Mouse (Mus musculus): ENCODE results near the gene Tor3a.
A peak's percentile ranks its signal among the peaks of the same experiment; 100 is the strongest.
"Not testable (repeated sequence)": the region's sequence is repeated elsewhere in the genome, so short reads cannot be mapped to it uniquely, and the experiment has no call there.

The Tor3a gene

GRCm38 (mm10) chr1:156671921-156672320, 2.2 kb downstream of the Tor3a start:
- DNase-seq (ENCODE audit: low read depth): no peak

GRCm38 (mm10) chr1:156669208-156669983, 4.8 kb downstream of the Tor3a start:
- no peak for DNase-seq (ENCODE audit: low read depth)

- no peak for DNase-seq (ENCODE audit: low read depth)
Observed at GRCm38 (mm10) chr1:156668602-156669001, 5.6 kb downstream of the Tor3a start.

- peak; percentile 70 for DNase-seq (ENCODE audit: low read depth)
Observed at GRCm38 (mm10) chr1:156667141-156667926, 6.8 kb downstream of the Tor3a start.

GRCm38 (mm10) chr1:156665777-156666176, 8.4 kb downstream of the Tor3a start:
- DNase-seq (ENCODE audit: low read depth): no peak

- not testable (repeated sequence) for DNase-seq (ENCODE audit: low read depth)
Observed at GRCm38 (mm10) chr1:156660660-156661236, 13.4 kb downstream of the Tor3a start.

- peak; percentile 48 for DNase-seq (ENCODE audit: low read depth)
Observed at GRCm38 (mm10) chr1:156659906-156660659, 14.1 kb downstream of the Tor3a start.

- DNase-seq (ENCODE audit: low read depth): peak; percentile 62
Observed at GRCm38 (mm10) chr1:156658676-156659075, 15.5 kb downstream of the Tor3a start.

- DNase-seq (ENCODE audit: low read depth): no peak
Observed at GRCm38 (mm10) chr1:156657523-156657922, 16.6 kb downstream of the Tor3a start.

- peak; percentile 52 for DNase-seq (ENCODE audit: low read depth)
Observed at GRCm38 (mm10) chr1:156654735-156655530, 19.2 kb downstream of the Tor3a start.

- DNase-seq (ENCODE audit: low read depth): no peak
Observed at GRCm38 (mm10) chr1:156652189-156652822, 21.9 kb downstream of the Tor3a start.

GRCm38 (mm10) chr1:156650631-156651030, 23.5 kb downstream of the Tor3a start:
- DNase-seq (ENCODE audit: low read depth): no peak

- no peak for DNase-seq (ENCODE audit: low read depth)
Observed at GRCm38 (mm10) chr1:156648705-156649104, 25.5 kb downstream of the Tor3a start.

GRCm38 (mm10) chr1:156645971-156646370, 28.2 kb downstream of the Tor3a start:
- no peak for DNase-seq (ENCODE audit: low read depth)

- no peak for DNase-seq (ENCODE audit: low read depth)
Observed at GRCm38 (mm10) chr1:156644780-156645523, 29.2 kb downstream of the Tor3a start.

- no peak for DNase-seq (ENCODE audit: low read depth)
Observed at GRCm38 (mm10) chr1:156644061-156644460, 30.1 kb downstream of the Tor3a start.

- DNase-seq (ENCODE audit: low read depth): no peak
Observed at GRCm38 (mm10) chr1:156642813-156643212, 31.3 kb downstream of the Tor3a start.

- no peak for DNase-seq (ENCODE audit: low read depth)
Observed at GRCm38 (mm10) chr1:156641808-156642207, 32.3 kb downstream of the Tor3a start.

GRCm38 (mm10) chr1:156640577-156640976, 33.6 kb downstream of the Tor3a start:
- DNase-seq (ENCODE audit: low read depth): no peak

GRCm38 (mm10) chr1:156639455-156639854, 34.7 kb downstream of the Tor3a start:
- peak; percentile 84 for DNase-seq (ENCODE audit: low read depth)
